Mouse (Mus musculus) small intestine, adult 2 months (tissue): ENCODE data around the gene Stard7. TPM values are rescaled to one million over a fixed set of nuclear protein-coding genes. Genes with fewer than 3 reads are reported as not detected.

Experiments
- H3K27ac ChIP-seq: fragments of 200-500 bp; 2 replicates; pipeline ENCODE4 v1.5.1; 2012; ENCODE audit warnings: low read depth, low read length, control low read depth, inconsistent platforms; ENCODE audit not compliant: insufficient read depth
- H3K27me3 ChIP-seq: fragments of 200-500 bp; 2 replicates; pipeline ENCODE4 v1.6.1; 2012; ENCODE audit warnings: mild to moderate bottlenecking, moderate library complexity, low read length, inconsistent platforms; ENCODE audit not compliant: control insufficient read depth, insufficient read depth
- H3K36me3 ChIP-seq: fragments of 200-500 bp; 2 replicates; pipeline ENCODE4 v1.6.1; 2012; ENCODE audit warnings: mild to moderate bottlenecking, low read length, control low read depth, inconsistent platforms; ENCODE audit not compliant: control insufficient read depth, insufficient read depth
- H3K4me1 ChIP-seq: fragments of 200-500 bp; 2 replicates; pipeline ENCODE4 v1.6.1; 2012; ENCODE audit warnings: low read length, inconsistent platforms, mixed read lengths; ENCODE audit not compliant: control insufficient read depth, insufficient read depth, insufficient read length
- H3K4me3 ChIP-seq: fragments of 200-500 bp; 2 replicates; pipeline ENCODE4 v1.5.1; 2012; ENCODE audit warnings: low read depth, mild to moderate bottlenecking, control low read depth, inconsistent platforms, low read length, moderate library complexity
- CTCF ChIP-seq: fragments of 200-500 bp; IDR thresholded peaks from 2 replicates; pipeline ENCODE4 v1.5.1; 2012; ENCODE audit warnings: low read depth, mild to moderate bottlenecking, control low read depth, inconsistent platforms, low read length, moderate library complexity, mixed read lengths; ENCODE audit not compliant: insufficient replicate concordance, insufficient read length; ENCODE audit errors: extremely low read depth
- POLR2A ChIP-seq: fragments of 200-500 bp; IDR thresholded peaks from 2 replicates; pipeline ENCODE4 v1.6.1; 2012; ENCODE audit warnings: low read depth, mild to moderate bottlenecking, control low read depth, inconsistent platforms, low read length, moderate library complexity
- WGBS: fragments of 180-500 bp; shearing (Covaris S2); methylation state at CpG from one replicate; pipeline ENCODE4 v1.1.7; 2018; 5-methylcytosine and 5-hydroxymethylcytosine counted together
- polyA plus RNA-seq: library from polyadenylated mRNA; depleted of rRNA; stranded (reverse); fragments of >200 nt; gene quantifications from 2 replicates; pipeline ENCODE4 v1.2.3, GENCODE M21; 2012

Stard7 gene
- polyA plus RNA-seq, 1 experiment: 74.3 TPM

DNA sequence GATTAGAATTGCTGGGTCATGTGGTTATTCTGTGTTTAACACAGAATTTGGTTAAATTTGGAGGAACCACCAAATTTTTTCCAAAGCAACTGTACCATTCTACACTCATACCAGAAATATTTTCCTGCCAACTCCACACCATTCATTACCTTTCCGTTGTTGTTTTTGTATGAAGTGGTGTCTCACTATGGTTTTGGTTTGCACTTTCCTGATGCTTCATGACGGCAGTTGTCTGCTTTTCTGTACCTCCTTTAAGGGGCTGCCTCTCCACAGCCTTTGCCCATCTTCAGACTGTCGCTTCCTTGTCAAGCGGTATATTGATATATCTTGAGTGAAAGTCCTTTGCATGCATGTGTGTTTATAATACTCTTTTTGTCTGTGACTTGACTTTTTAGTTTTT, 42.8 kb downstream of the Stard7 start:
- H3K27ac ChIP-seq: no peak overlapping the region
- TF ChIP-seq POLR2A (no peak), CTCF (no peak)
- WGBS: 90% methylated on average over 4 of the region's 4 CpGs
- H3K4me1 ChIP-seq: peaks cover 2% of the 10 kb centered on the region; the same call in 1 of the 2 replicates
- H3K27me3 ChIP-seq: no peaks in the 10 kb centered on the region
- no peak overlapping the region for H3K4me3 ChIP-seq
- H3K36me3 ChIP-seq: no peaks in the 10 kb centered on the region

DNA sequence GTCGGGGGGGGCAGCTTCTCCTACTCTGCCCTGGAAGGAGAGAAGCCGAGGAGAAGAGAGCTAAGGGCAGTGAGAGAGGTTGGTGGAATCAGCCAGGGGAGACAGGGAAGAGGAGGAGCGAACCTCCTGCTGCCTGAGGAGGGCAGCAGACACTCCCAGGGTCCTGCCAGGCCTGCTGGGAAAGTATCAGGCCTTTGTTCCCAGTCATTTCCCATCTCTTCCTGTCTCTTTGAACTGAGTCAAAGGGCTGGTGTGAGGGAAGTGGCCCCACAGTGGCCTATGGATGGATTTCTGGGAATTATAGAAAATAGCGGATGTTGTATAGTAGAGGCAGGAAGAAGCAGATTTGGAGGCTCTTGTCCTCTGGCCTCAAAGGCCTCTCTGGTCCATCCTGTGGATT, 43.9 kb downstream of the Stard7 start:
- H3K27ac ChIP-seq: peak overlapping the region; percentile 34; the same call in 1 of the 2 replicates
- 52% methylated on average over 4 of the region's 4 CpGs for WGBS
- TF ChIP-seq POLR2A: no peak
- TF ChIP-seq CTCF: no peak
- H3K4me1 ChIP-seq: peaks cover 2% of the 10 kb centered on the region; the same call in 1 of the 2 replicates
- H3K4me3 ChIP-seq: no peak overlapping the region
- H3K27me3 ChIP-seq: no peaks in the 10 kb centered on the region
- no peaks in the 10 kb centered on the region for H3K36me3 ChIP-seq

DNA sequence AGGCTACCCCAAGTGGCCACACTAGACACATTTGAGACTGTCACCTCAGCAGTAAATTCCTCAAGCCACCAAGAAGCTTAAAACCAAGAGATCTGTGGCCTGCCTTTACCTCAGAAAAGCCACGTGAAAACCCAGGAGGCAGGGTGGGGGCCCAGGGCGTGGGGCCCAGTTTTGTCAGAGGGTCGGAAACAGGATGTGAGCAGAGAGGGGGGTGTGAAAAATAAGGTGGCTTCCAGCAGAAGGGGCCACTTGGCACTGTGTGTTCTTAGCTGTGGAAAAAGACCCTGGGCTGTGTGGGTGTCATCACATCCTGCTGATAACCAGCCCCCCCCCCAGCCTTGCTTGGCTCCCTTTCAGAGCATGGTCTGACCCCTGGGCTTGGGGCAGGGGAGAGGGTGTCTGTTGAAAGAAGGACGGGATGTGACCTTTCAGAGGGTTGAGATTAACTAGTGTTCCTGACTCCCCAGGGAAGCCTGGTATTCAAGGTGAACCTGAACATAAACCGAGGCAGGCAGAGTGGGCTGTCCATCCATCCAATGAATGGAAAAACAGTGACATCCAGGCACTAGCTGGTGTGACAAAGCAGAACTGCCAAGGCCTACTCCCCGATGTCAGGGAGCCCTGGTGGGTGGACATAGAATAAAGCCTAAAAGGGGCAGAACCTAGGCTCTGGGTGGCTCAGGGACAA, 44.6 kb downstream of the Stard7 start:
- 69% methylated on average over 6 of the region's 6 CpGs for WGBS
- no peaks in the 10 kb centered on the region for H3K36me3 ChIP-seq
- TF ChIP-seq POLR2A (no peak), CTCF (no peak)
- H3K27me3 ChIP-seq: no peaks in the 10 kb centered on the region
- H3K4me3 ChIP-seq: no peak overlapping the region
- H3K27ac ChIP-seq: peak overlapping the region; percentile 34; the same call in 1 of the 2 replicates
- H3K4me1 ChIP-seq: peaks cover 2% of the 10 kb centered on the region; the same call in 1 of the 2 replicates

DNA sequence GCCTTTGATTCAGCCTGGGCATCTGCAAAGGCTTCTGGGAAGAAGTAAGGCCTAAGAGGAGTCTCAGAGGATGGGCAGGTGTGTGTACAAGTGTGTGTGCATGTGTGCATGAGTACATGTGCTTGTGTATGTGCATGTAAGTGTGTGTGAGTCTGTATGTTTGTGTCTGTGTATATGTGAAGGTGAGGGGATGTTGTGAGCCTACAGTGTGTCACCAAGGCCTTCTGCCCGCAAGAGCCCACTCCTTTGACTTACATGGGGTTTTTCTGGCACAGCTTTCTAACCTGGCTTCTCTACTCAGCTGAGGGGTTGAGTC, 45.1 kb downstream of the Stard7 start:
- 86% methylated on average over 1 of the region's 1 CpGs for WGBS
- no peaks in the 10 kb centered on the region; the same call in 1 of the 2 replicates for H3K4me1 ChIP-seq
- no peak overlapping the region for H3K27ac ChIP-seq
- no peaks in the 10 kb centered on the region for H3K36me3 ChIP-seq
- no peak overlapping the region for H3K4me3 ChIP-seq
- H3K27me3 ChIP-seq: no peaks in the 10 kb centered on the region
- TF ChIP-seq CTCF (no peak), POLR2A (no peak)

DNA sequence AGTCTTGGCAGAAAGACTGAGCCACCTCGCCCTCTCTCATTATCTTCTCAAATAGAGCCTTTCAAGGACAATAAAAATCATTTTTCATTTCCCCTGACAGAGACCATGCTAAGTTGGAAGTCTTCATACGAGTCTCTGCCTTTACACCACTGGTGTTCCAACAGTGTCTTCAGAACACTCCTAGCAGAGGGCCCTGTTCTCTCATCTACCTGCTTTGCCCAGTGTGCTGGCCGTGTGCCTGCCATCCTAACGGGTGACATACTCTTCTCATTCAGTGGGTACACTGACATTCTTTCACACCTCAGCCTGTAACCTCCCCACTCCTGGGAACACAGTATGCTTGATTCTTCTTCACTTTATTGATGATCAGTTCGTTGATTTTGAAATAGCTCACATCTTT, 46.4 kb downstream of the Stard7 start:
- 57% methylated on average over 5 of the region's 5 CpGs for WGBS
- H3K4me1 ChIP-seq: no peaks in the 10 kb centered on the region
- H3K27ac ChIP-seq: no peak overlapping the region
- H3K36me3 ChIP-seq: no peaks in the 10 kb centered on the region
- no peak for TF ChIP-seq CTCF
- no peak for TF ChIP-seq POLR2A
- H3K4me3 ChIP-seq: no peak overlapping the region
- H3K27me3 ChIP-seq: no peaks in the 10 kb centered on the region

DNA sequence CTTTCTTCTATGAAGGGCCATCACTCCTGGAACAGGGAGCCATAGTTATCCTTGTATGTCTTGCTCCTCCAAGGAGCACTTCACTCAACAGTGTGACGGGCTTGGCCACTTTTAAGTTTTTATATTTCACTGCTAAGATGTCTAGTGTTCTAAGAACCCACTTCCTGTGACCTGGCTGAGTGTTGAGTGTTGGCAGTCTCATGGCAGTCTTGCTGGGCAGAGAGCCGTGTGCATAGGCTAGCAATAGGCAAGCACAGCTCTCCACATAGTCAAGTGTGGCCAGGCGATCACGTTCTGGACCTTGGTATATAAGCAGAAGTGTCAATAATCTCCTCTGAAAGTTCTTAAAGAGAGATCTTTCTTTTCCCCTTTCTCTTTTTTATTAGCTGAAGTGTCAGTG, 48.1 kb downstream of the Stard7 start:
- H3K4me3 ChIP-seq: no peak overlapping the region
- no peaks in the 10 kb centered on the region for H3K27me3 ChIP-seq
- H3K4me1 ChIP-seq: no peaks in the 10 kb centered on the region
- TF ChIP-seq CTCF (no peak), POLR2A (no peak)
- WGBS: 73% methylated on average over 4 of the region's 4 CpGs
- H3K27ac ChIP-seq: no peak overlapping the region
- H3K36me3 ChIP-seq: no peaks in the 10 kb centered on the region

DNA sequence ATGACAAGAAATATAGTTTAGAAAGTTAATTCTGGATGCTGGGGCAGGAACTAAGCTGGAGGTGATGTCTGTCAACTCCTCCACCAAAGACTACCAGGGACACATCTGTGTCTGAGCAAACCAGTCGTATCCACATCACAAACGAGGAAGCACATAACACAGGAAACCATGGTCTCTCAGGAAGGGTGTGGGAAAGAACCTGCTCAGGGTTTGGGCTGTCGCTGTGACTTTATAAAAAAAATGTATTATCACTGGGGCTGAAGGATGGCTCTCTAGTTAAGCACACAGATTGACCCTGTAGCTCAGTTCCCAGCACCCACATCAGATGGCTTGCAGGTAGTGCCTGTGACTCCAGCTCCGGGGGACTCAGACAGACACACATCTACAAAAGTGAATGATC, 49.1 kb downstream of the Stard7 start:
- H3K4me1 ChIP-seq: no peaks in the 10 kb centered on the region

More for the DNA sequence above, 49.1 kb downstream of the Stard7 start:
- Histone ChIP-seq H3K27ac (no peak overlapping the region), H3K27me3 (no peaks in the 10 kb centered on the region), H3K4me3 (no peak overlapping the region), H3K36me3 (no peaks in the 10 kb centered on the region)
- 55% methylated on average over 4 of the region's 4 CpGs for WGBS
- TF ChIP-seq CTCF: no peak
- TF ChIP-seq POLR2A: no peak
